Mouse (Mus musculus): Measurements from ENCODE around the gene Hbq1b.

GRCm38 (mm10) chr11:32280646-32281045 lies 6.1 kb upstream of the Hbq1b start:
- no peak for TF ChIP-seq CTCF (IDR thresholded peaks at IDR 0.05; ENCODE audit: extremely low read depth, insufficient read length, insufficient replicate concordance, low read depth, low read length)
- no peak for TF ChIP-seq POLR2A (IDR thresholded peaks at IDR 0.05; ENCODE audit: low read depth, low read length)
